Mouse (Mus musculus) intestine, postnatal 0 days (tissue): ENCODE results near the gene A030005L19Rik. TPM values are rescaled to one million over a fixed set of nuclear protein-coding genes. Genes with fewer than 3 reads are reported as not detected.
"Not testable (repeated sequence)": the region's sequence is repeated elsewhere in the genome, so short reads cannot be mapped to it uniquely, and the experiment has no call there.

Experiments
- ATAC-seq: fragments of 200-750 bp; cut with Nextera tagmentation; 2 replicates; pipeline ENCODE4 v1.8.0; 2017; ENCODE audit warnings: mild to moderate bottlenecking, moderate TSS enrichment, moderate library complexity
- H3K27ac ChIP-seq: fragments of 300-500 bp; sonication (generic); 2 replicates; pipeline ENCODE4 v1.5.1; 2014; ENCODE audit warnings: mild to moderate bottlenecking, low read depth, low read length, moderate library complexity
- H3K27me3 ChIP-seq: fragments of 300-500 bp; sonication (generic); replicated peaks from 2 replicates; pipeline ENCODE4 v1.6.1; 2014; ENCODE audit warnings: low read length, mixed read lengths; ENCODE audit not compliant: control insufficient read depth, insufficient read depth
- H3K36me3 ChIP-seq: fragments of 300-500 bp; sonication (generic); 2 replicates; pipeline ENCODE4 v1.6.1; 2014; ENCODE audit warnings: mild to moderate bottlenecking, moderate library complexity; ENCODE audit not compliant: control insufficient read depth, insufficient read depth
- H3K4me1 ChIP-seq: fragments of 300-500 bp; sonication (generic); replicated peaks from 2 replicates; pipeline ENCODE4 v1.6.1; 2014; ENCODE audit warnings: antibody characterized with exemption, low read length, mixed read lengths; ENCODE audit not compliant: control insufficient read depth, insufficient read depth
- H3K4me2 ChIP-seq: fragments of 300-500 bp; sonication (generic); replicated peaks from 2 replicates; pipeline ENCODE4 v1.6.1; 2014; ENCODE audit warnings: low read depth, mild to moderate bottlenecking, moderate library complexity
- H3K4me3 ChIP-seq: fragments of 300-500 bp; sonication (generic); 2 replicates; pipeline ENCODE4 v1.5.1; 2014; ENCODE audit warnings: low read depth, low read length
- H3K9ac ChIP-seq: fragments of 300-500 bp; sonication (generic); 2 replicates; pipeline ENCODE4 v1.6.1; 2014; ENCODE audit warnings: mild to moderate bottlenecking, low read depth, low read length
- H3K9me3 ChIP-seq: fragments of 300-500 bp; sonication (generic); 2 replicates; pipeline ENCODE4 v1.6.1; 2016; ENCODE audit warnings: mixed run types; ENCODE audit not compliant: control insufficient read depth
- CTCF ChIP-seq: sonication (generic); IDR thresholded peaks from 2 replicates; pipeline ENCODE4 v1.5.1; 2016; ENCODE audit warnings: low read depth, mild to moderate bottlenecking, control low read depth, antibody characterized with exemption, moderate library complexity
- WGBS: fragments of 180-500 bp; shearing (Covaris S2); extraction: QIAGEN DNeasy Blood & Tissue Kit; methylation state at CpG from one replicate; pipeline ENCODE4 v1.1.7; 2014; 5-methylcytosine and 5-hydroxymethylcytosine counted together
- polyA plus RNA-seq: library from polyadenylated mRNA; unstranded; fragments of >200 nt; fragmentation: Nextera tagmentation; extraction: Ambion mirVana; gene quantifications from 2 replicates; pipeline ENCODE4 v1.2.1, GENCODE M21; 2015

Gene A030005L19Rik
- polyA plus RNA-seq, 1 experiment from 2014 or later = not detected

DNA sequence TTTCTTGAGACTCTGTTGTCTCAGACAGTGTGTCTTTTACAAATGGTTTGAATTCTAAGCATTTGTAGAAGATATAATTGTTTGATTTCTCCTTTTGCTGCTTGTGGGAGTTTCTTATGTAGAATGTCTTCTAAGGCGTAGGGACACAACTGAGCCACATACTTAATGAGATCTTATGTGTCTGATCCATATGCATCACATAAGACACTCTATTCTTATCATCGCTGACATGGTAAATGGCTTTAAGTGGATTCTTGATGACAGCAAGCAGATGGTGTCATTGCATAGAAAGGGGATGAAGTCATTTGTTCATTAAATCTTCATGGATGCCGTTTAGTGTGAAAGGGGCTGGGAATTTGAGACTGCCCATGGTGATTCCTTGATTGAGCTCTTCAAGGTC lies 7.2 kb upstream of the A030005L19Rik start:
- ATAC-seq = no peak
- Histone ChIP-seq H3K27ac (no peak overlapping the region), H3K4me2 (no peak overlapping the region), H3K9ac (no peak overlapping the region), H3K36me3 (peaks cover 10% of the 10 kb centered on the region; the same call in 1 of the 2 replicates), H3K4me1 (no peaks in the 10 kb centered on the region), H3K27me3 (no peaks in the 10 kb centered on the region), H3K9me3 (no peaks in the 10 kb centered on the region), H3K4me3 (no peak overlapping the region)
- 82% methylated on average over 3 of the region's 3 CpGs for WGBS
- no peak for TF ChIP-seq CTCF

DNA sequence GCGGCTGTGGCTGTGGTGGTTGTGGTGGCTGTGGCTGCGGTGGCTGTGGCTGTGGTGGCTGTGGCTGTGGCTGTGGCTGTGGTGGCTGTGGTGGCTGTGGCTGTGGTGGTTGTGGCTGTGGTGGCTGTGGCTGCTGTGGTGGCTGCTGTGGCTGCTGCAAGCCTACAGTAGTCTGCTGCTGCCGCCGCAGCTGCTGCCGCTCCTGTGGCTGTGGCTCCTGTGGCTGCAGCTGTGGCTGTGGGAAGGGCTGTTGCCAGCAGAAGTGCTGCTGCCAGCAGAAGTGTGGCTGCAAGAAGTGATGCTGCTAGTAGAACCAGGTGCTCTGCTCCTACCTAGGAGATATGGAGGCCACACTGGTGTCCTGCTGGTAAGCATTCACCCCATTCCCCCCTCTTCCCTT lies 309 bp downstream of the A030005L19Rik start:
- not testable (repeated sequence) for H3K4me3 ChIP-seq, ATAC-seq, H3K9me3 ChIP-seq, H3K9ac ChIP-seq, H3K4me2 ChIP-seq, H3K27me3 ChIP-seq, H3K27ac ChIP-seq, H3K36me3 ChIP-seq, H3K4me1 ChIP-seq
- 82% methylated on average over 5 of the region's 5 CpGs for WGBS

DNA sequence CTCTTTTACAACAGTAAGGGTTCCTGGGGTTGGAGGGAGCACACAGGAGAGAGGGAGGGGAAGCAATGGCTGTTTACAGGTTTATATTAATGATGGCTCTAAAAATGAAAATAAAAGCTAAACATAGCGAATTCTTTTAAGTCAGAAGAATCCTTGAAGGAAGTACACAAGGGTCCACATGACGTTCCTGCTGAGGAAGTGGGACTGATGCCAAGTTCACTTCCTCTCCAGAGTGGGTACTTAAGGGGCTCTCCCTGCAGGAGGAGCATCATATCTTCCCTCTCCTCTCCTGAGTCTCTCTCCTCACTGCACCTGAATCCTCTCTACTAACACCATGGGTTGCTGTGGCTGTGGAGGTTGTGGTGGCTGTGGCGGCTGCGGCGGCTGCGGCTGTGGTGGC lies 11.5 kb downstream of the A030005L19Rik start, which contains the start of gene A030014E15Rik:
Gene A030014E15Rik (plus strand): TSS at position 268 of the 400 bp plus-strand sequence.
- no peak within 1 kb of the TSS for H3K4me3 ChIP-seq
- no peaks in the 10 kb centered on the region for H3K9me3 ChIP-seq
- no peaks in the 10 kb centered on the region for H3K36me3 ChIP-seq
- no peaks in the 10 kb centered on the region for H3K27me3 ChIP-seq
- no peak for TF ChIP-seq CTCF
- H3K9ac ChIP-seq = no peak within 1 kb of the TSS
- H3K4me2 ChIP-seq = no peak within 1 kb of the TSS
- H3K27ac ChIP-seq = no peak within 1 kb of the TSS
- 79% methylated on average over 6 of the region's 6 CpGs for WGBS
- ATAC-seq = no peak
- no peaks in the 10 kb centered on the region for H3K4me1 ChIP-seq

DNA sequence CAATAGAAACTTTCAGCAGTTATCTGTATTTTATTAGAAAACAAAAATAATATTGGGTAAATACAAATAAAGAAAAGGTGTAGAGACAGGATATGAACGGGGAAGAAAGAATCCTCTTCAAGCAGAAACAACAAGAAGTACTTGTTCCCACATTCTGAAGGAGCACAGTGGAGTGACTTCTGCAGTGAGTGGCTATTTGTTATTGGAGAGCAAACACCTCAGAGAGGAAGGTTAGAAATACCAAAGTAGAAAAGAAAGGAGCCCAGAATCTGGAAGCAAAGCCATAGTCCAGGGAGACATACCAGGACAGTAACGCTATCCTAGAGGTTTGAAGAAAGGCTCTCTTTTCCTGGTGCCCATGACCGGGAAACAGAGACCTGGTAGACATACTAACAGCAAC lies 17.4 kb downstream of the A030005L19Rik start:
- ATAC-seq = not testable (repeated sequence)
- 84% methylated on average over 1 of the region's 3 CpGs for WGBS

GRCm38 (mm10) chr1:82931326-82931725 lies 18.2 kb downstream of the A030005L19Rik start, which contains the start of gene Gm6217:
Gene Gm6217 (minus strand): TSS chr1:82931399.
- H3K4me1 ChIP-seq, H3K4me3 ChIP-seq, H3K27ac ChIP-seq, H3K9ac ChIP-seq, H3K4me2 ChIP-seq, H3K36me3 ChIP-seq, H3K9me3 ChIP-seq, ATAC-seq, H3K27me3 ChIP-seq: not testable (repeated sequence)
- no CpG with 5 or more reads among the region's 6 CpGs for WGBS

More for the DNA sequence above, 17.4 kb downstream of the A030005L19Rik start:
- not testable (repeated sequence) for H3K4me1 ChIP-seq, H3K9ac ChIP-seq, H3K4me2 ChIP-seq, H3K27ac ChIP-seq, H3K36me3 ChIP-seq, H3K27me3 ChIP-seq, H3K4me3 ChIP-seq, H3K9me3 ChIP-seq

- TF ChIP-seq CTCF = no peak
- Histone ChIP-seq H3K9ac (no peak overlapping the region), H3K27me3 (no peaks in the 10 kb centered on the region), H3K4me3 (no peak overlapping the region), H3K9me3 (peaks cover 5% of the 10 kb centered on the region; the same call in 1 of the 2 replicates), H3K4me2 (no peak overlapping the region), H3K27ac (no peak overlapping the region), H3K36me3 (no peaks in the 10 kb centered on the region), H3K4me1 (no peaks in the 10 kb centered on the region)
- ATAC-seq = no peak
- WGBS = 92% methylated on average over 5 of the region's 5 CpGs
Measured at GRCm38 (mm10) chr1:82938666-82939065, 25.5 kb downstream of the A030005L19Rik start.

- H3K9ac ChIP-seq, H3K4me1 ChIP-seq, H3K9me3 ChIP-seq, H3K36me3 ChIP-seq, H3K4me3 ChIP-seq, H3K27me3 ChIP-seq, H3K4me2 ChIP-seq, H3K27ac ChIP-seq, ATAC-seq: not testable (repeated sequence)
- WGBS = 64% methylated on average over 1 of the region's 2 CpGs
Measured at GRCm38 (mm10) chr1:82942505-82942904, 29.4 kb downstream of the A030005L19Rik start.

GRCm38 (mm10) chr1:82943295-82943694 lies 30.2 kb downstream of the A030005L19Rik start, which contains the start of gene A030003K21Rik:
Gene A030003K21Rik (minus strand): TSS chr1:82943388.
- not testable (repeated sequence) for H3K4me1 ChIP-seq, H3K9me3 ChIP-seq, H3K9ac ChIP-seq, H3K27me3 ChIP-seq, H3K4me3 ChIP-seq, H3K36me3 ChIP-seq, H3K4me2 ChIP-seq, H3K27ac ChIP-seq, ATAC-seq
- WGBS = no CpG with 5 or more reads among the region's 6 CpGs

DNA sequence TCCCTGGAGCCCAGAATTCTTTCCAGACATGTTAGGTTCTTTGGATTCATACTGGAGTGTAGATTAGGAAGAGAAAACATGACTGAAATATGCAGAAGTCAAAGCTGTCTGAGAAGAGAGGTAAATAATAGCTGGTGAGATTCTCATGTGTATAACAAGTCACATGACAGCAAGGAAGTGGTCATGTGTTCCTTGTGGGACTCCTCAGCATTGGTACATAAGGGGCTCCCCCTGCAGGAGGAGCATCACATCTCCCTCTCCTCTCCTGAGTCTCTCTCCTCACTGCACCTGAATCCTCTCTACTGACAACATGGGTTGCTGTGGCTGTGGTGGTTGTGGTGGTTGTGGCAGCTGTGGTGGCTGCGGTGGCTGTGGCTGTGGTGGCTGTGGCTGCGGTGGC lies 32.9 kb downstream of the A030005L19Rik start:
- H3K27me3 ChIP-seq, H3K4me2 ChIP-seq, ATAC-seq, H3K36me3 ChIP-seq, H3K27ac ChIP-seq, H3K9me3 ChIP-seq, H3K9ac ChIP-seq, H3K4me3 ChIP-seq, H3K4me1 ChIP-seq: not testable (repeated sequence)
- WGBS = 100% methylated on average over 2 of the region's 2 CpGs
